Mouse (Mus musculus): Measurements from ENCODE around the gene Mesd. TPM values are rescaled to one million over a fixed set of nuclear protein-coding genes. Genes with fewer than 3 reads are reported as not detected.
"Not testable (repeated sequence)": the region's sequence is repeated elsewhere in the genome, so short reads cannot be mapped to it uniquely, and the experiment has no call there.

Gene Mesd
- total RNA-seq, 2 experiments from 2014 or later = 48.7 to 53.7 TPM

GRCm38 (mm10) chr7:83877088-83877487 is 7.2 kb upstream of the Mesd start:
- no peak for DNase-seq
- intact Hi-C loops (cut with DNase I) = loop anchor here (10.0 kb wide), 1 partner anchor 1012 kb away; the partner anchor contains the start of gene Mex3b

GRCm38 (mm10) chr7:83878676-83879448 is 5.4 kb upstream of the Mesd start:
- intact Hi-C loops (cut with DNase I) = loop anchor here (10.0 kb wide), 1 partner anchor 1014 kb away; the partner anchor contains the start of gene Mex3b
- peak; percentile 23 to 29 for DNase-seq

- intact Hi-C loops (cut with DNase I) = loop anchor here (5.0 kb wide), 1 partner anchor 225 kb away; no protein-coding TSS in a partner anchor
- peak in 1 of 2 experiments; percentile 15 for DNase-seq
These were observed 2.1 kb upstream of the Mesd start for GRCm38 (mm10) chr7:83882150-83882632.

GRCm38 (mm10) chr7:83882633-83883275 is 1.5 kb upstream of the Mesd start:
- DNase-seq = peak; percentile 63 to 67
- intact Hi-C loops (cut with DNase I) = loop anchor here (5.0 kb wide), 1 partner anchor 225 kb away; no protein-coding TSS in a partner anchor

- intact Hi-C loops (cut with DNase I) = loop anchor here (1.0 to 5.0 kb wide), 2 partner anchors 73 to 226 kb away; no protein-coding TSS in a partner anchor
- DNase-seq = peak; percentile 78 to 79
These were observed 818 bp upstream of the Mesd start for GRCm38 (mm10) chr7:83883276-83884020.

- peak; percentile 25 to 40 for DNase-seq
- intact Hi-C loops (cut with DNase I) = loop anchor here (1.0 to 5.0 kb wide), 2 partner anchors 75 to 228 kb away; no protein-coding TSS in a partner anchor
These were observed 761 bp downstream of the Mesd start for GRCm38 (mm10) chr7:83884921-83885532.

GRCm38 (mm10) chr7:83885835-83886234 is 1.6 kb downstream of the Mesd start:
- DNase-seq = no peak
- intact Hi-C loops (cut with DNase I) = loop anchor here (1.0 kb wide), 1 partner anchor 218 kb away; no protein-coding TSS in a partner anchor

GRCm38 (mm10) chr7:83886366-83887129 is 2.3 kb downstream of the Mesd start:
- intact Hi-C loops (cut with DNase I) = loop anchor here (1.0 kb wide), 1 partner anchor 218 kb away; no protein-coding TSS in a partner anchor
- no peak for DNase-seq

GRCm38 (mm10) chr7:83889383-83889782 is 5.1 kb downstream of the Mesd start:
- intact Hi-C loops (cut with DNase I) = loop anchor here (2.0 kb wide), 1 partner anchor 321 kb away; no protein-coding TSS in a partner anchor
- DNase-seq = peak; percentile 71 to 74

GRCm38 (mm10) chr7:83889946-83890345 is 5.7 kb downstream of the Mesd start:
- DNase-seq = not testable (repeated sequence)
- intact Hi-C loops (cut with DNase I) = loop anchor here (2.0 to 10.0 kb wide), 2 partner anchors 265 to 321 kb away; partner anchors contain the start of gene Abhd17c

GRCm38 (mm10) chr7:83891433-83892332 is 7.4 kb downstream of the Mesd start:
- intact Hi-C loops (cut with DNase I) = loop anchor here (10.0 kb wide), 1 partner anchor 263 kb away; the partner anchor contains the start of gene Abhd17c
- DNase-seq = peak; percentile 100

- DNase-seq = no peak
- intact Hi-C loops (cut with DNase I) = loop anchor here (10.0 kb wide), 1 partner anchor 262 kb away; the partner anchor contains the start of gene Abhd17c
These were observed 8.0 kb downstream of the Mesd start for GRCm38 (mm10) chr7:83892333-83892669.

GRCm38 (mm10) chr7:83894348-83894747 is 10.1 kb downstream of the Mesd start:
- no peak for DNase-seq
- intact Hi-C loops (cut with DNase I) = loop anchor here (10.0 kb wide), 1 partner anchor 260 kb away; the partner anchor contains the start of gene Abhd17c

GRCm38 (mm10) chr7:83896077-83896740 is 11.9 kb downstream of the Mesd start:
- no peak for DNase-seq
- intact Hi-C loops (cut with DNase I) = loop anchor here (10.0 kb wide), 1 partner anchor 259 kb away; the partner anchor contains the start of gene Abhd17c

GRCm38 (mm10) chr7:83898267-83898666 is 14.0 kb downstream of the Mesd start:
- intact Hi-C loops (cut with DNase I) = loop anchor here (10.0 kb wide), 1 partner anchor 257 kb away; the partner anchor contains the start of gene Abhd17c
- DNase-seq = no peak

GRCm38 (mm10) chr7:83900519-83900918 is 16.3 kb downstream of the Mesd start:
- no peak for DNase-seq
- intact Hi-C loops (cut with DNase I) = no loop called here

- intact Hi-C loops (cut with DNase I) = no loop called here
- no peak for DNase-seq
These were observed 17.2 kb downstream of the Mesd start for GRCm38 (mm10) chr7:83901425-83901824.

Data from heart, postnatal 10 days (tissue).